Mouse (Mus musculus) kidney, adult 2 months (tissue): Measurements from ENCODE around the gene Irgm2.

Source experiments
- CTCF ChIP-seq: fragments of 200-500 bp; conservative IDR thresholded peaks from 2 replicates; pipeline ENCODE4 v1.5.1; 2011; ENCODE audit warnings: low read depth, mild to moderate bottlenecking, control low read depth, low read length, moderate library complexity, mixed read lengths; ENCODE audit not compliant: insufficient read depth, insufficient read length
- POLR2A ChIP-seq: fragments of 200-500 bp; IDR thresholded peaks from one replicate; pipeline ENCODE4 v1.6.1; 2011; ENCODE audit warnings: low read depth, low read length, control low read depth

DNA sequence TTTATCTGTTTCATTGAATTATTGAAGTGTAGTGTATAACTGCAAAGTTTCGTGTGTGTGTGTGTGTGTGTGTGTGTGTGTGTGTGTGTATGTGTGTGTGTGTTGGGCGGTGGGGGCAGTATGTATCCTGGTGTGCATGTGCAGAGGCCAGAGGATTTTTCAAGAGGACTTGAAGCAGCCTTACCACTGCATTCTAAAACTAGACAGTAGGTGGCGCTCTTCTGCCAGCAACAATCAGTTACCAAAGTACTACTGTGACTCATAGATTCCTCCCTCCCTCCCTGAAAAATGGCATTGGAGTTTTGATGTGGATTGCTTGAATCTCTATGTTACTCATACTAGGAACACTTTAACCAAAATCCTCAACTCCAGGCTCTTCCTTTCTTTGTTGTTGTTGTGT, 19.9 kb upstream of the Irgm2 start:
- no peak for TF ChIP-seq POLR2A
- TF ChIP-seq CTCF = peak; percentile 65
